Mouse (Mus musculus) lung, embryonic 16.5 days (tissue): ENCODE results near the gene Ly6g5c. TPM values are rescaled to one million over a fixed set of nuclear protein-coding genes. Genes with fewer than 3 reads are reported as not detected.

Experiments
- ATAC-seq: fragments of 200-750 bp; cut with Nextera tagmentation; 2 replicates; pipeline ENCODE4 v1.8.0; 2017; ENCODE audit warnings: low read depth, mild to moderate bottlenecking, moderate library complexity
- H3K27ac ChIP-seq: fragments of 300-500 bp; sonication (generic); 2 replicates; pipeline ENCODE4 v1.5.1; 2014; ENCODE audit warnings: mild to moderate bottlenecking, control low read depth, low read length
- H3K27me3 ChIP-seq: fragments of 300-500 bp; sonication (generic); 2 replicates; pipeline ENCODE4 v1.6.1; 2014; ENCODE audit warnings: low read depth, low read length, mixed read lengths; ENCODE audit not compliant: control insufficient read depth, insufficient read depth
- H3K36me3 ChIP-seq: fragments of 300-500 bp; sonication (generic); 2 replicates; pipeline ENCODE4 v1.6.1; 2014; ENCODE audit warnings: low read length; ENCODE audit not compliant: control insufficient read depth, insufficient read depth
- H3K4me1 ChIP-seq: fragments of 300-500 bp; sonication (generic); replicated peaks from 2 replicates; pipeline ENCODE4 v1.6.1; 2014; ENCODE audit warnings: low read length, mixed read lengths; ENCODE audit not compliant: control insufficient read depth, insufficient read depth
- H3K4me2 ChIP-seq: fragments of 300-500 bp; sonication (generic); 2 replicates; pipeline ENCODE4 v1.6.1; 2014; ENCODE audit warnings: low read depth, low read length, control low read depth
- H3K4me3 ChIP-seq: fragments of 300-500 bp; sonication (generic); 2 replicates; pipeline ENCODE4 v1.5.1; 2014; ENCODE audit warnings: mild to moderate bottlenecking, low read length, control low read depth
- H3K9ac ChIP-seq: fragments of 300-500 bp; sonication (generic); 2 replicates; pipeline ENCODE4 v1.6.1; 2014; ENCODE audit warnings: low read length, control low read depth
- H3K9me3 ChIP-seq: fragments of 300-500 bp; sonication (generic); 2 replicates; pipeline ENCODE4 v1.6.1; 2016; ENCODE audit warnings: low read length; ENCODE audit not compliant: control insufficient read depth
- WGBS: fragments of 180-500 bp; shearing (Covaris S2); extraction: QIAGEN DNeasy Blood & Tissue Kit; methylation state at CpG from one replicate; pipeline ENCODE4 v1.1.7; 2014; 5-methylcytosine and 5-hydroxymethylcytosine counted together
- polyA plus RNA-seq: library from polyadenylated mRNA; unstranded; fragments of >200 nt; fragmentation: Nextera tagmentation; extraction: Ambion mirVana; gene quantifications from 2 replicates; pipeline ENCODE4 v1.2.1, GENCODE M21; 2015

The Ly6g5c gene
- polyA plus RNA-seq, 1 experiment from 2014 or later = not detected

DNA sequence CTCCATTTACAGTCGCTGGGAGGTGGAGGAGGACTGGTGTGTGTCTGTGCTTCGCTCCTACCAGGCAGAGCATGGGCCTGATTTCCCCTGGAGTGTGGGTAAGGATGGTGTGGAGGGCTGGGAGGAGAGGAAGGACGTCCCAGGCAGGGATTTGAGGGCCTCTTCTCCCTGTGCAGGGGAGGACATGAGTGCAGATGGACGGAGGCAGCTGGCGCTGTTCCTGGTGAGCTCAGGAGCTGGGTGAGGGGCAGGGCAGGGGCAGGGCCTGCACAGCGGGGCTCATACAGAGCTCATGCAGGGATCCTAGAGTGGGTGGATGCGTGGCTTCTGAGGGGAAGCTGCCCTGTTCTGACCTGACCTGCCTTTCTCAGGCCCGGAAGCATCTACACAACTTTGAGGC, 5.8 kb upstream of the Ly6g5c start:
- no peaks in the 10 kb centered on the region for H3K27me3 ChIP-seq
- no peak overlapping the region for H3K9ac ChIP-seq
- H3K27ac ChIP-seq = no peak overlapping the region
- H3K36me3 ChIP-seq = peaks cover 38% of the 10 kb centered on the region
- ATAC-seq = no peak
- no peaks in the 10 kb centered on the region for H3K4me1 ChIP-seq
- 68% methylated on average over 8 of the region's 8 CpGs for WGBS
- no peak overlapping the region for H3K4me2 ChIP-seq
- H3K4me3 ChIP-seq = no peak overlapping the region
- no peaks in the 10 kb centered on the region for H3K9me3 ChIP-seq

DNA sequence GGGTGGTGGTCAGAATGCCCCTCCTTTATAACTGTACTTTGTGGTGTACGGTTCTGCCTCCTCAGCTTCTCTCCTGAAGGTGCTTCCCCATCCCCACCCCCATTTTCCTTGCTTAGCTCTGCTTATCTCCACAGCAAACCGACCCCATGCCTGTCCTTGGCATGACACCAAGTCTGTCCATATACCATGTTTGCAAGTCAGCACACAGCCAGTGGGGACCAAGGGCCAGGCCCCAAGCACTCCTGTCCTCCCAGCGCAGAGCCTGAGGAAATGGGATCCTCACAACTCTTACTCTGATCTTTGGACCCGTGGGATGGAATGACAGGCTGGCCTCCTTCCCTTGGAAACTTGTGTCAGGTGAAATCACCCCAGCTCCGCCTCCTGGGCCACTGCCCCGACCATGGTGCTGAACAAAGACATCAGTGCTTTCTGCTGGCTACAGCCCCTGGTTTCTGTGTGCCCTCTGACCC, 4.8 kb upstream of the Ly6g5c start:
- ATAC-seq = no peak
- 56% methylated on average over 6 of the region's 6 CpGs for WGBS
- Histone ChIP-seq H3K27ac (no peak overlapping the region), H3K4me1 (no peaks in the 10 kb centered on the region), H3K4me3 (no peak overlapping the region), H3K27me3 (no peaks in the 10 kb centered on the region), H3K9ac (no peak overlapping the region), H3K9me3 (no peaks in the 10 kb centered on the region), H3K36me3 (peaks cover 37% of the 10 kb centered on the region), H3K4me2 (no peak overlapping the region)

DNA sequence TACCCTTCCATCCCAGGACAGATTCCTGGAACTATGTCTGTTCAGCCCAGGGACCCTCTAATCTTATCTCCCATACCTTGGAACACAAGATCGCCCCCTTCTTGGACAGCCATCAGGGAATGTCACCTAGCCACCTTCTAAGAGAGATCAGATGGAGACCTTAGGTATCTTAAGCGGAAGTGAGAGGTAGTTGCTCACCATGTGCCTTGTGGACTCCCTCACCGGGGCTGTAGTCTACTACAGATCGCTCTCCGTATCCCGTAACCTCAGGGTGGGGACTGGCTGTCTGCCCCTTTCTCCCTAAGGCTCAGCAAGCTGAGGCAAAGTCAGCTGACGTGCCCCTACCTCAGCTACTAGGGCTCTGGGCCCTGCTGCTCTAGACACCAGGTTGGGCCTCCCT, 4.0 kb upstream of the Ly6g5c start:
- Histone ChIP-seq H3K36me3 (peaks cover 32% of the 10 kb centered on the region), H3K4me2 (no peak overlapping the region), H3K27ac (no peak overlapping the region), H3K9me3 (no peaks in the 10 kb centered on the region), H3K27me3 (no peaks in the 10 kb centered on the region), H3K4me1 (no peaks in the 10 kb centered on the region), H3K9ac (no peak overlapping the region), H3K4me3 (no peak overlapping the region)
- ATAC-seq = no peak
- WGBS = 90% methylated on average over 7 of the region's 7 CpGs

DNA sequence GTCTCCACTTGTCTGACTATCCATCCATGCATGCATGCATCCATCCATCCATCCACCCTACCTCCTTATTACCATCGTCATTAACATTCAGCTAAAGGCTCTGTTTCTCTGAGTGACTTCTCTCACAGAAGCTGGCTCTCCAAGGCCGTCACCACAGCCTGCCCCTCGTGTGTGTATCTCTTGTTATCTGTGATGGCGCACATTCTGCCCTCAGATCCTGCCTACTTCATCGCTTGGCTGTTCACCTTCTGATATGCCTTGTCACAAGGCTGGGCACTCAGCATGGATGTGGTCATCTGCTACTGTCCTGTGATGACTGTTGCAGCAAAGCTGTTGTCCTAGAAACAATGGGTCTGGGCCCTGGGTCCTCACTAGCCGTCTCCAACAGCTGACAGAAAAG, 3.3 kb upstream of the Ly6g5c start:
- Histone ChIP-seq H3K9me3 (no peaks in the 10 kb centered on the region), H3K9ac (no peak overlapping the region), H3K4me1 (no peaks in the 10 kb centered on the region), H3K4me3 (no peak overlapping the region), H3K4me2 (no peak overlapping the region), H3K36me3 (peaks cover 27% of the 10 kb centered on the region), H3K27me3 (no peaks in the 10 kb centered on the region), H3K27ac (no peak overlapping the region)
- WGBS = 66% methylated on average over 6 of the region's 6 CpGs
- ATAC-seq = no peak

DNA sequence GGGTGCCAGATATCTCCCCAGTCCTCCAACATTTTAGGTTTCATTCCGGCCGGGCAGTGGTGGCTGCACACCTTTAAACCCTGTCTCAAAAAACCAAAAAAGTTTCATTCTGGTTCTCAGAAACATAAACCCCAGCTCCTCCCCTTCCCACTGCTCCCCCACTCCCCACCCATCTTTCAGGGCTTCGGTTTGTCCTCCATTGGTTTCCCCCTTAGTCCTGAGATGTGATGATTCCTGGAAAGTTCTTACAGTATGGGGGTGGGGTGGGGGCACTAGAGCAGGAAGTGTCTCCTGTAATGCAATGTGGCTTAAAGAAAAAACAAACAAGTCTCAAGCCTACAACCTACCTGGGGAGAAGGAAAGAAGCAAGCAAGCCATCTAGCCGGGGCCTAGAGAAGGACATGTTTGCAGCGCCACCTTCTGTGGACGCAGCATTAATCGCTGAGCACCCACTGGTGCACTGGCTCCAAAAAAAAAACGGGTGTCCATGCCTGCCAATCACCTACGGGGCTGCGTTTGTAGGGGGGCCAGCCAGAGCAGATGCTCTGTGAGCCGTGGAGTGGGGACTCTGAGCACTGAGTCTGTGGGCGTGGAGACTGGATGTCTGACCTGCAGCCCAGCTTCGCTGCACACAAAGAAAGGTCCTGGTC, 2.2 kb upstream of the Ly6g5c start:
- 22% methylated on average over 13 of the region's 13 CpGs for whole genome bisulfite sequencing
- Histone ChIP-seq H3K9me3 (no peaks in the 10 kb centered on the region), H3K27me3 (no peaks in the 10 kb centered on the region), H3K27ac (no peak overlapping the region), H3K9ac (0 out of 2 replicates have a peak overlapping the region, but pooled peaks have one; percentile 22), H3K4me3 (no peak overlapping the region), H3K36me3 (peaks cover 23% of the 10 kb centered on the region), H3K4me1 (no peaks in the 10 kb centered on the region), H3K4me2 (no peak overlapping the region)
- ATAC-seq = no peak

DNA sequence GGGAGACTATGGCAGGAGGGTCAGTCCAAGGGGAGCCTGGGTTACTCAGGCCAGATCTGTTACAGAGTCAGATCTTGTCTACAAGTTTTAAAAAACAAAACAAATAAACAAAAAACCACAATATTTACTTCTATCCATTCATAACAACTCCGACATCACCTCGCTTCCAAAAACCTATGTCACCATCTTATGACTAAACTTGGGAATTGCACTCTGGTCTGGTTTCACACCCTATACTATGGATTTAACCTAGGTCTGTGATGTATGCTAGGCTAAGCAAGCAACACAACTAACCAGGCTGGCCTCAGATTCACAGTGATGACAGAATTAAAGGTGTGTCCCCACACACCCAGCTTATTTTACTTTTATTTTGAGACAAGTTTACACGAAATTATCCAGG, 1.6 kb upstream of the Ly6g5c start:
- no peak overlapping the region for H3K9ac ChIP-seq
- WGBS = 50% methylated on average over 3 of the region's 3 CpGs
- H3K4me3 ChIP-seq = no peak overlapping the region
- peaks cover 19% of the 10 kb centered on the region for H3K36me3 ChIP-seq
- ATAC-seq = no peak
- no peak overlapping the region for H3K27ac ChIP-seq
- H3K4me2 ChIP-seq = no peak overlapping the region
- no peaks in the 10 kb centered on the region for H3K27me3 ChIP-seq
- no peaks in the 10 kb centered on the region for H3K9me3 ChIP-seq
- no peaks in the 10 kb centered on the region for H3K4me1 ChIP-seq

DNA sequence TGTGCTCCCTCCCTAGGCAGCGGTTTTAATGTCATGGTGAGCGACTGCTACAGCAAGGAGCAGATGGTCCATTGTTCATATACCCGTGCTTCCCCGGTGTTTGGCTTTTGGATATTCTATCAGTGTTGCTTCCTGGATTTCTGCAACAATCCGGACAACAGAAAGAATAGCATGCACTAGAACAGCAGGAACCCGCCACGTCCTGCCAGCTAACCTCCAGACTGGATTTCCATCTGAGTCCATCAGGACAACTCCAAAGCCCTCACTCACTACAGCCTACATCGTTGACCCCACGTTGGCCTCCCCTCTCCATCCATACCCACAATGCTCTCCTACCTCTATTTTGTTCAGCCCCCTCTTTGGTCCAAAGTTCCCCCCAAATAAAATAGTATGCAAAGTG, 3.7 kb downstream of the Ly6g5c start:
- ATAC-seq = 0 out of 2 replicates have a peak, but pooled peaks have one; percentile 27
- Histone ChIP-seq H3K36me3 (peaks cover 13% of the 10 kb centered on the region), H3K4me3 (no peak overlapping the region), H3K27me3 (no peaks in the 10 kb centered on the region), H3K9me3 (no peaks in the 10 kb centered on the region), H3K4me1 (no peaks in the 10 kb centered on the region), H3K27ac (no peak overlapping the region; the same call in 1 of the 2 replicates), H3K4me2 (no peak overlapping the region), H3K9ac (no peak overlapping the region)
- WGBS = 56% methylated on average over 9 of the region's 9 CpGs

DNA sequence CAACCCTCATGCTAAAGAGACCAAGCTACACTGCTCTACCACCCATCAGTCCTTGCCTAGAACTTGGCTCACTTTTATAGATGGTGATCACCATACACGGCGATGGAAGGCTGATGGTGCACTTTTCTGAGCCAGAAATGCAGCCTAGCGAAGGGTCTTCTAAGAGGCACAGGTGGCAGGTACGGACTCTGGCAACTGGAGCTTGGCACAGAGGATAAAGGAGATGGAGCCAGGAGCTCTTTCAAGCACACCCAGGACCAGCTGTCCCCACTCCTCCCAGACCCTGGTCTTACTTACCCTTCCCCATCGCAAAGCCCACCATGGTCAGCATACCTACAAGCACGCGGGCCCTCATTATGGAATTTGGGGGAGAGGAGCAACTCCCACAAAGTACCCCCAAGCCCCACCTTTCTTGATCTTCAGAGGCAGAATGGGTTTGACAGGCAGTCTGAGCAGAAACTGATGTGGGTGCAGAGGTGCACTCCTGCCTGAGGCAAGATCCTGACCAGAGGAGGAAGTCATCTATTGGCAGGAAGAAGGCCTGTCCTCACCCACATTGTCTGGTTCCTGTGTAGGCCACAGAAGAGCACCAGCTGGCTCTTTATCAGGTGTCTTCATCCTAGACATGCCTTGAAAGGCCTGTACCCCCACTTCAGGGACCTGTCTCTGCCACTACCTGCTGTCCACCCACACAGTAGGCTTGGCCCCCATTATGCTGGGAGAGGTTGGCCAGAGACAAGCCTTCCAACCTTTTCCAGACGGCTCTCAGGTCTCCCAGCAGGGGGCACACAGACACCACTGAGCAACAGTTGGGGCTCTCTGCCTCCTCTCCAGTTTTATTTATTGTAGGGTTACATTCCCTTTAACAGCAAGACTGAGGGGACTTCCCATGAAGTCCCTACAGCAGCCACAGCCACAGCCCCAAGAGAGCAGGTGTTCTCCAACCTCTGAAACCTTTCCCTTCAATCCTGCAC, 7.3 kb downstream of the Ly6g5c start, which contains the start of gene Ly6g5b:
Gene Ly6g5b, minus strand, starts transcription at position 383 of the 974 bp plus-strand sequence.
- Histone ChIP-seq H3K4me3 (no peak within 1 kb of the TSS), H3K27ac (no peak within 1 kb of the TSS), H3K9me3 (no peaks in the 10 kb centered on the region), H3K4me2 (no peak within 1 kb of the TSS), H3K27me3 (no peaks in the 10 kb centered on the region), H3K9ac (no peak within 1 kb of the TSS), H3K4me1 (peaks cover 8% of the 10 kb centered on the region), H3K36me3 (peaks cover 32% of the 10 kb centered on the region)
- ATAC-seq = no peak
- WGBS = 81% methylated on average over 8 of the region's 8 CpGs

DNA sequence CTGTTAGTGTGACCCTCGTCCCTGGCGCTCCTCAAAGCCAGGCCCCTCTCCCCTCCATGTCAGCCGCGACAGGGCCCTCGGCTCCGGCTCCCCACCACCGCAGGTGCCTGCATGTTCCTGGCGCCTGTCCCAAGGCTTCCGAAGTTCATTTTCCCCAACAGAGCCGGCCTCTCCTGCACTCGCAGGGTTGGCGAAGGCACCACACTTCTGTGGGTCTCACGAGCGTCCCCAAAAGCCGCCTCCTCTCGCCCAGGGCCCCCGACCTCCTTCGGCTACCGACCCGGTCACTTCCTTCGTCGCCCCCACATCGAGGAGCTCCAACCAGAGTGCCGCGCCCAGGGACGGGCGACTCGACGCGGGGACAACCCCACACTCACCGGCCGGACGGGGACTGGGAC, 12.7 kb downstream of the Ly6g5c start:
- ATAC-seq = peak; percentile 2; the same call in 1 of the 2 replicates
- H3K4me3 ChIP-seq = peak overlapping the region; percentile 85
- under 1% methylated on average over 33 of the region's 33 CpGs for WGBS
- H3K9me3 ChIP-seq = no peaks in the 10 kb centered on the region
- H3K27me3 ChIP-seq = no peaks in the 10 kb centered on the region
- peak overlapping the region; percentile 92 for H3K9ac ChIP-seq
- peak overlapping the region; percentile 91 for H3K4me2 ChIP-seq
- H3K4me1 ChIP-seq = peaks cover 18% of the 10 kb centered on the region
- peak overlapping the region; percentile 66 for H3K27ac ChIP-seq
- H3K36me3 ChIP-seq = peaks cover 24% of the 10 kb centered on the region
